Mouse (Mus musculus): ENCODE results near the gene Apba2.

Apba2 gene

DNA sequence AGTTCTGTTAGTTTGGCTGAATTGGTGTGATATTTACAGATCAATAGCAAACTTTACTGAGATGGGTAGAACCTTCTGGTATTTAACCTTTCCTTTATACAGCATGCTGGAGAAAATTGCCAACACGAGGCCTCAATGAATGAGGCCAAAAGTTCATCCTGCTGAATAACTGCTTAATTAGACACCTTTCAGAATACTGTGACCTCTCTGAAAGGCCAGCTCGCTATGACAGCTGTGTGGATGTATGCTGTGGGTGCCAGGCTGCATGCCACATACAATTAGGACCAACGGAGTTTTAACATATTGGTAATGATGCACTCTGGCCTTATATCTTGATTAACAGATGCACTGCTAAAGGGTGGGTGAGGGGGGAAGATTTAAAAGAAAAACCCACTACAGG is 283.5 kb downstream of the Apba2 start:
- intact Hi-C loops (cut with DNase I): no loop called here

DNA sequence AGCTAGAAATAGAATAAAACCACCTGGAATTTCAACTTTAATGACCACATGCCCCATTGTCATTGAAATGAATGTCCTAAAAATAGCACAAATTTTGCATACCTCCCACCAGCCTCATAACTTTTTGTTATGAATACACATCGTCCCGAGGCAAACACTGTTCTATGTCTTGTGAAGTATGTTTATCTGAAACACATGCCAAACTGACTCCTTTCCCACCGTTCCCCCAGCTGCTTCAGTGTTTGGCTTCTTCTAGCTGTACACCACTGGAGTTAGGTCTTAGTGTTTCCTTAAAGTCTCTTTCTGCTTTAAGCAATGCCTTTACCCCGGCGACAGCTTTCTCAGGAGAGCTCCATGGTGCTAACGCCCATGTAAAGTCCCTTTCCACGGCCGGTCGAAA is 289.6 kb downstream of the Apba2 start:
- intact Hi-C loops (cut with DNase I): no loop called here

DNA sequence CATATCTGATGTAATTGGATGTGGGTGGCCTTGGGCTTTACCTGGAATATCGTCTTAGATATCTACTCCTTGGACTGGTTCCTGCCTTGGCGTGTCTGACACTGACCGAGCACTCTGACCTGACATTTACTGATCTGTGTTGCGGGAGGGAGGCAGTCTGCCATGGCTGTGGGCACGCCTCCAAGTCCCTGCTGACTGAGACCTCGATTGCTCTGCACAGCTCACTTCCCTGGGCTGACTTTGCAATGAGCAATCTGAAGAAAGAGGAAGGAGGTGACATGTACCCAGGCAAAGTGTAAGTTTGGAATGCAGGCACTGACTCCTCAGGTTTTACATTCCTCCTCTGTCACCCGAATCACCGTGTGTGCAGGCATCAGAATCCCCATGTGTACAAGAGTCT is 290.5 kb downstream of the Apba2 start:
- intact Hi-C loops (cut with DNase I): no loop called here

DNA sequence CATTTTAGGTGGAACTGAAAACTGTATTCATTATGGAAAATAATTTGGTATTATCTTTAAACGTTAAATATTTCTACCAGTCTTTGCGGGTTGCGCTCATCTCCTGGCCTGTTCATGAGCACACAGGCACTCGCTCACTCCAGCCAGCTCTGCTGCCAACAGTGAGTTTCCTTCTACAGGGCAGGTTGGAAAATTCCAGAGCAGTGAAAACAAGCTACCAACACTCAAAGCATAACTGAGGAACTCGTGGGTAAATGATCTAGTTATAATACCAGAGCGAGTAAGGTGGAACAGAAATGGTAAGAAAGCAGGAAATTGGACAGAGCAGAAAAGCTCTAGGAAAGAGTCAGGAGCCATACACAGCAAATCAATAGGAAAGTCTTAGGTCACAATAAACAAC is 294.0 kb downstream of the Apba2 start:
- intact Hi-C loops (cut with DNase I): no loop called here

Measured in adrenal gland (tissue).